Mouse (Mus musculus) embryonic facial prominence, embryonic 15.5 days (tissue): ENCODE data around the gene D430041D05Rik. TPM values are rescaled to one million over a fixed set of nuclear protein-coding genes. Genes with fewer than 3 reads are reported as not detected.

Experiments
- ATAC-seq: fragments of 200-750 bp; cut with Nextera tagmentation; 2 replicates; pipeline ENCODE4 v1.8.0; 2017; ENCODE audit warnings: low read depth, moderate TSS enrichment; ENCODE audit not compliant: insufficient number of reproducible peaks, low FRiP score, low TSS enrichment
- H3K27ac ChIP-seq: fragments of 300-500 bp; sonication (generic); replicated peaks from 2 replicates; pipeline ENCODE4 v1.5.1; 2015; ENCODE audit warnings: mild to moderate bottlenecking, inconsistent platforms
- H3K27me3 ChIP-seq: fragments of 300-500 bp; sonication (generic); 2 replicates; pipeline ENCODE4 v1.6.1; 2015; ENCODE audit warnings: inconsistent platforms
- H3K36me3 ChIP-seq: fragments of 300-500 bp; sonication (generic); 2 replicates; pipeline ENCODE4 v1.6.1; 2015; ENCODE audit warnings: mild to moderate bottlenecking, inconsistent platforms
- H3K4me1 ChIP-seq: fragments of 300-500 bp; sonication (generic); 2 replicates; pipeline ENCODE4 v1.6.1; 2015; ENCODE audit warnings: inconsistent platforms
- H3K4me2 ChIP-seq: fragments of 300-500 bp; sonication (generic); replicated peaks from 2 replicates; pipeline ENCODE4 v1.6.1; 2015; ENCODE audit warnings: mild to moderate bottlenecking, inconsistent platforms
- H3K4me3 ChIP-seq: fragments of 300-500 bp; sonication (generic); replicated peaks from 2 replicates; pipeline ENCODE4 v1.5.1; 2015; ENCODE audit warnings: mild to moderate bottlenecking, inconsistent platforms
- H3K9ac ChIP-seq: fragments of 300-500 bp; sonication (generic); 2 replicates; pipeline ENCODE4 v1.6.1; 2015; ENCODE audit warnings: inconsistent platforms
- H3K9me3 ChIP-seq: fragments of 300-500 bp; sonication (generic); replicated peaks from 2 replicates; pipeline ENCODE4 v1.6.1; 2016; ENCODE audit warnings: inconsistent platforms
- WGBS: fragments of 180-500 bp; shearing (Covaris S2); methylation state at CpG from one replicate; pipeline ENCODE4 v1.1.7; 2015; 5-methylcytosine and 5-hydroxymethylcytosine counted together
- polyA plus RNA-seq: library from polyadenylated mRNA; unstranded; fragments of >200 nt; fragmentation: Nextera tagmentation; extraction: Ambion mirVana; gene quantifications from 2 replicates; pipeline ENCODE4 v1.2.1, GENCODE M21; 2015

Gene D430041D05Rik
- polyA plus RNA-seq, 1 experiment from 2014 or later: 0.67 TPM

DNA sequence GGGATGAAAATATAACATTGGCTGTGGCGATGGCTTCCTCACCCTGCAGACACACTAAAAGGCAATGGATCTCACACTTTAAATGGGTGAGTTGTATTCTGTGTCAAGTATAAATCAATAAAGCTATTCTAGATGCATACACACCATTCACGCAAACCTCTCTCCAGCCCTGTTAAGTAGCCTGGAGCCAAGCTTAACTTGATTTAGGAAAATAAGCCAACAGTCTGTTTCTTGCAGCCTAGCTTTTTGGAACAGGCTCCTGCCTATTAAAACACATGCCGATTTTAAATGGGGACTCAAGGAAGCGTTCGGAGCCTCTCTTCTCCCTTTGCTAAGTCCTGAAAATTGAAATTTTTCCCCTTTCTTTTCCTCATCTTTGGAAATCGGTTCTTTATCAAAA is 93.2 kb downstream of the D430041D05Rik start:
- no peak overlapping the region for H3K9ac ChIP-seq
- H3K4me1 ChIP-seq: no peaks in the 10 kb centered on the region
- no peaks in the 10 kb centered on the region for H3K9me3 ChIP-seq
- no peaks in the 10 kb centered on the region for H3K36me3 ChIP-seq
- no peak overlapping the region for H3K4me3 ChIP-seq
- H3K27ac ChIP-seq: no peak overlapping the region
- ATAC-seq: no peak
- H3K4me2 ChIP-seq: no peak overlapping the region
- no peaks in the 10 kb centered on the region for H3K27me3 ChIP-seq
- 60% methylated on average over 6 of the region's 6 CpGs for WGBS

DNA sequence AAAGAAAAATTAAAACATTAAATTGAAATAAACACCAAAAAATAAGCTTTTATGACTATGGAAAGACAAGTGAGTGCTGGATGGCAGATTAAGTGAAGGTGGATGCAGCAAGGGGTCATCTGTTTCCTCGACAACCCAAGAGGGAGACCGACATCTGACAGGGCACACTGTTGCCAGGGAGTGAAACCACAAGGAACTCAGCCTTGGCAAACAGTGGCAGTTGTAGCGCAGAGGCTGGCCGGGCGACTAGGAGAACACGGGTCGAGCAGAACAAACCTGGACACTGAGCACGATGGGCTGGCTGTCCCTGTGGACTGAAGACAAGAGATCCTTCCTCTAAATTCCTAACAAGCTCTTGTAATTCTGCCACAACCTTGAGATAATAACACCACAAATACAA is 94.3 kb downstream of the D430041D05Rik start:
- Histone ChIP-seq H3K36me3 (no peaks in the 10 kb centered on the region), H3K27me3 (no peaks in the 10 kb centered on the region), H3K9me3 (no peaks in the 10 kb centered on the region), H3K4me1 (no peaks in the 10 kb centered on the region), H3K9ac (no peak overlapping the region), H3K4me3 (no peak overlapping the region), H3K4me2 (no peak overlapping the region), H3K27ac (no peak overlapping the region)
- no peak for ATAC-seq
- WGBS: 80% methylated on average over 8 of the region's 8 CpGs

DNA sequence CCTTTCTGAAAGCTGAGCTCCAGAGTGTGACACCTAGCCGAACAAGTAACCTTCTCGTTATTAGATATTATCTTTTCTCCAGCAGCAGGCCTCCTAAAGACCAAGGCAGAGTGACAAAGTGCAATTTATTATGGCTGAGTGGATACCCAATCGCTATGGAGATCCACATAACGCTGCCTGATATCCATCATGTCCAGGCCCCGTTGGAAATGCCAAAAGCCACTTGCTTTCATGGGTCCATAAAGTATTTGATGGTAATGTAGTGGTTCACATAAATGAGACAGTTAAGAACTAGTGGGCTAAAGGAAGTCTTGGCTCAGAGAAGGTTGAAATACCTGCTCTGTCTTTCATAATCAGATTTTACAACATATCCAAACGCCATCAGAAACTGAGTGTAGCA is 97.6 kb downstream of the D430041D05Rik start:
- H3K4me2 ChIP-seq: no peak overlapping the region
- WGBS: 90% methylated on average over 6 of the region's 6 CpGs

DNA sequence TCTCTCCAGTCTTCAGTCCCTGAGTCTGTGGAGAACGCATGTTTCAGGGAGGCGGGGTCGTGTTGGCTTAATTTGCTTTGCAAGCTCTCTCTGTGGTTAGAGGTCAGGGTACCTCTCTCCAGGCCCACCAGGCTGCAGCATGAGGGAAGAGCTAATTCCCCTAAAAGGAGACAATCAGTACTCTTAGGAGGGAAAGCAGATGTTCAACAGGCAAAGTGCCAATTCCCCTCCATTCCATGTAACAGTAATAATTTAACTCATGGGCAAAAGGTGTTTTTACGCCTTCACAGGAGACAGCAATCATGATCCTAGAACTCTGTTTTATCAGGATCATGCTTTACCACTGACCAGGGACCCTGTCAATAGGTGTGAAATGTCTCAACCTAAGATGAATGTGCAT is 103.7 kb downstream of the D430041D05Rik start:
- 62% methylated on average over 4 of the region's 4 CpGs for WGBS

More for the DNA sequence above, 97.6 kb downstream of the D430041D05Rik start:
- H3K4me1 ChIP-seq: no peaks in the 10 kb centered on the region
- no peak overlapping the region for H3K9ac ChIP-seq
- ATAC-seq: no peak
- H3K27ac ChIP-seq: no peak overlapping the region
- no peaks in the 10 kb centered on the region for H3K27me3 ChIP-seq
- H3K9me3 ChIP-seq: no peaks in the 10 kb centered on the region
- no peak overlapping the region for H3K4me3 ChIP-seq
- H3K36me3 ChIP-seq: no peaks in the 10 kb centered on the region

DNA sequence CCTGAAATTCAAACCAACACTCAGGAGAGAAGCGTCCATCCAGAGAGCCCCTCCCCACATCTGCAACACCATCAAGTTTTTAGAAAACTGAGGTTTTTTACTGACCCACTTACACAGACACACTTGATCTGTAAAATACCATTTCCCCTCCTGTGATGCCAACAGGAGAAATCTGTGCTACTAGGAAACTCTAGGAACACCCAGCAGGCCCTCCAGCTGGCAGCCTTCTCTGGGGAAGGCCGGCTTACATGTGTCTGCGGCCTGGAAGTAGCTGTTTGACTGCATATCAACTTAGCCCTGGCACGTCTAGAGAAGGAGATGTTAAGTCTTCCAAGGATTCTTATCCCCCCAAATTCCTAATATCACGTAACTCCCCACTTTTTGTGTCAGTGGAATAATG is 105.1 kb downstream of the D430041D05Rik start:
- no peaks in the 10 kb centered on the region for H3K36me3 ChIP-seq

More for the DNA sequence above, 103.7 kb downstream of the D430041D05Rik start:
- Histone ChIP-seq H3K4me2 (no peak overlapping the region), H3K9ac (no peak overlapping the region), H3K4me1 (0 out of 2 replicates have a peak, but pooled peaks cover 3% of the 10 kb centered on the region), H3K4me3 (no peak overlapping the region), H3K9me3 (no peaks in the 10 kb centered on the region), H3K36me3 (no peaks in the 10 kb centered on the region), H3K27me3 (no peaks in the 10 kb centered on the region), H3K27ac (no peak overlapping the region)
- no peak for ATAC-seq

DNA sequence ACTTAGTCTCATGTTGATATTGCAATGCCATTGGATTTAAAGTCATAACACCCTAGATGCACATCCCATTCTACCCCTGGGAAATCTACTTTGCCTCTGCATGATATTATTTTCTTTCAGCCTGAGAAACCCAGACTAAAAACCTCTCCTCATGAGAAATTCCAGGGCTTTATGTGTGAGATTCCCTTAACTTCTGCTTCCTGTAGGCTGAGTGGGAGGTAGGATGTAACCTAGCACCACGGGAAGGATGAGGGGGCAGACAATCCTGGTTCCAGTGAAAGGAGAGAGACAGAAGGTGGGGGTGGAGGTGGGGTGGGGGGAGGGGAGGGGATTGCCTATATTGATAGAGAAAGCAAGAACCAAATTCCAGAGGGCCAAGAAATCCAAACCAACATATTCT is 110.9 kb downstream of the D430041D05Rik start:
- H3K4me1 ChIP-seq: no peaks in the 10 kb centered on the region
- no peak overlapping the region for H3K27ac ChIP-seq
- no peak overlapping the region for H3K4me2 ChIP-seq
- no peaks in the 10 kb centered on the region for H3K36me3 ChIP-seq
- no peaks in the 10 kb centered on the region for H3K27me3 ChIP-seq
- no peak overlapping the region for H3K4me3 ChIP-seq
- WGBS: 57% methylated on average over 1 of the region's 1 CpGs
- no peaks in the 10 kb centered on the region for H3K9me3 ChIP-seq
- no peak for ATAC-seq
- no peak overlapping the region for H3K9ac ChIP-seq

More for the DNA sequence above, 105.1 kb downstream of the D430041D05Rik start:
- H3K4me3 ChIP-seq: no peak overlapping the region
- H3K4me2 ChIP-seq: no peak overlapping the region
- no peak overlapping the region for H3K9ac ChIP-seq
- no peak overlapping the region for H3K27ac ChIP-seq
- WGBS: 65% methylated on average over 5 of the region's 5 CpGs
- no peak for ATAC-seq
- H3K4me1 ChIP-seq: 0 out of 2 replicates have a peak, but pooled peaks cover 3% of the 10 kb centered on the region
- H3K9me3 ChIP-seq: no peaks in the 10 kb centered on the region
- H3K27me3 ChIP-seq: no peaks in the 10 kb centered on the region

DNA sequence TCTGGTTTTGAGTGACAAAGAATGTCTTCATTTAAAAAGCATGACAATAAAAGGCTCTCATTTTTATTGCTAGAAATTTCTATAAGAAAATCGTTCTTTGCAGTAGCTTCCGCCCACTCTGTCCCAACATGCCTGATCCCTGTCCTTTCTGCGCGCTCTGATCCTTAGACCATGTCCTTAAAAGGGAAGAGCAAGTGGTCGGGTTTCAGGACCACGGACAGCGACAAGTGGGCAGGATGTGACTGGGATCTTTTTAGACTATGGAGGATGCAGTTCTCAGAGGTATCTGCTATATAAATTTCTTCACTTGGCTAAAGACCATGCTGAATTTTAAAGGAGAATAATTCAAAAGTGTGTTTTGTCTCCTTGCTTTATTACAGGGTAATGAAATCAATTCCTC is 111.7 kb downstream of the D430041D05Rik start:
- Histone ChIP-seq H3K4me1 (no peaks in the 10 kb centered on the region), H3K36me3 (no peaks in the 10 kb centered on the region), H3K4me3 (no peak overlapping the region), H3K9ac (no peak overlapping the region), H3K4me2 (no peak overlapping the region), H3K27ac (no peak overlapping the region), H3K9me3 (no peaks in the 10 kb centered on the region), H3K27me3 (no peaks in the 10 kb centered on the region)
- no peak for ATAC-seq
- 13% methylated on average over 7 of the region's 7 CpGs for WGBS

DNA sequence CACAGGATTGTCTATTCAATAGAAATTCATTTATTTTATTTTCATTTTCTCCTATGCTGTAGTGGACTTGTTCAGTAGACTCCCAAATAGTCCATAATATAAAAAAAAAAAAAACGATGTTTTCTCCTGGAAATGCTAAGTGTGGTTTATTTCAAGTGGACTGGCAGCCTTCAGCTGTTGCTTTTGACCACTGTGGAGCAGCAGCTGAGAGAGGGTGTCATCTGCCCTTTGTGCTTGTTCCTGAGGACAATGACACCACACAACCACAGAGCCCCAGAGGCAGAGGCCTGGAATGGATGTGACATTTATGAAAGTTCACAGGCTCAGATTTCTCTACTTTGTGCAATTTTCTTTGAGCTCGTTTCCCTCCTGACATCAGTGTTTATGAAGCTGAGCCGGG is 124.0 kb downstream of the D430041D05Rik start:
- H3K4me3 ChIP-seq: no peak overlapping the region
- ATAC-seq: no peak
- no peaks in the 10 kb centered on the region for H3K4me1 ChIP-seq
- no peaks in the 10 kb centered on the region for H3K9me3 ChIP-seq
- no peak overlapping the region for H3K27ac ChIP-seq
- H3K4me2 ChIP-seq: no peak overlapping the region
- 54% methylated on average over 3 of the region's 3 CpGs for WGBS
- no peaks in the 10 kb centered on the region for H3K27me3 ChIP-seq
- no peaks in the 10 kb centered on the region for H3K36me3 ChIP-seq
- no peak overlapping the region for H3K9ac ChIP-seq

DNA sequence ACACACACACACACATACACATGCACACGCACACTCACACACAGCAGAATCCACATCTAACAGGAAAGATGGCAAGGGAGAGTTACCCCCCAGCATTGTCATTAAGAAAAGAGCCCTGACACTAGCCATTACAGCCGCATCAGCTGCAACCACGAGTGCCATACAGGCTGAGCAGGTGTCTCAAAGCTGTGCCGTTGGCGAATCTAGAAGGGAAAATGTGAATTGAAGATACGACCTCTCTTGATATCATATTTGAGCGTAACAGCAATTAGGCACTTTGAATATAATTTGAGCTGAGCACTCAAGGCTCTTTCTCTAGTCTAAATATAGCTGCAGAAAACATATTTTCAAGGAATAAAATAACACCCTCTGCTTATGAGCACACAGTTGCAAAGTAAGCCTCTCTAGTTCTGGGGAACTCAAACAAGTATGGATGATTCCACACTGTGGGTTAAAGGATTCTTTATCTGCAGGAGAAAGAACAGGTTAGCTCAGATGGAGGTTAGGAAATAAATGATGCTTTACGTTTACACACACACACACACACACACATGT is 127.3 kb downstream of the D430041D05Rik start:
- Histone ChIP-seq H3K9me3 (no peaks in the 10 kb centered on the region), H3K27me3 (no peaks in the 10 kb centered on the region), H3K4me1 (no peaks in the 10 kb centered on the region), H3K9ac (no peak overlapping the region), H3K4me3 (no peak overlapping the region), H3K27ac (no peak overlapping the region), H3K36me3 (no peaks in the 10 kb centered on the region), H3K4me2 (no peak overlapping the region)
- ATAC-seq: no peak
- WGBS: 88% methylated on average over 8 of the region's 8 CpGs

DNA sequence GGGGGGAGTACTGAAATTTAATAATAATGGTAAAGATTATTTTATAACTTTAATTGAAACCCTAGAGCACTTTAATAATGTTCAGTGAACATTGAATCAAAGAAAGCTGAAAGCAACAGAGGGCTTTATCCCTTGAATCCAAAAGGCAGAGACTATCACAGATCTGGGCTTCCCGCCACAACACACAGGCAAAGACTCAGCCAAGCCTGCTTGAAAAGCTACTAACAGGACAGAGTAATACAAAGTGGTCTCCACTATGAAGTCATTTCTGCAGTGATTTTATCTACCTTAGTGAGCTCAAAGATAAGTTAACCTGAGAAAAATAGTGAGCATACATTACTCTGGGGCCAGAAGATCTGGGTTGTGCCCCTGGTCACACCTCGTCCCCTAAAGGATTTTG is 128.0 kb downstream of the D430041D05Rik start:
- ATAC-seq: no peak
- Histone ChIP-seq H3K9ac (no peak overlapping the region), H3K36me3 (no peaks in the 10 kb centered on the region), H3K4me3 (no peak overlapping the region), H3K27me3 (no peaks in the 10 kb centered on the region), H3K4me1 (no peaks in the 10 kb centered on the region), H3K27ac (no peak overlapping the region), H3K9me3 (no peaks in the 10 kb centered on the region), H3K4me2 (no peak overlapping the region)
- 77% methylated on average over 2 of the region's 2 CpGs for WGBS

DNA sequence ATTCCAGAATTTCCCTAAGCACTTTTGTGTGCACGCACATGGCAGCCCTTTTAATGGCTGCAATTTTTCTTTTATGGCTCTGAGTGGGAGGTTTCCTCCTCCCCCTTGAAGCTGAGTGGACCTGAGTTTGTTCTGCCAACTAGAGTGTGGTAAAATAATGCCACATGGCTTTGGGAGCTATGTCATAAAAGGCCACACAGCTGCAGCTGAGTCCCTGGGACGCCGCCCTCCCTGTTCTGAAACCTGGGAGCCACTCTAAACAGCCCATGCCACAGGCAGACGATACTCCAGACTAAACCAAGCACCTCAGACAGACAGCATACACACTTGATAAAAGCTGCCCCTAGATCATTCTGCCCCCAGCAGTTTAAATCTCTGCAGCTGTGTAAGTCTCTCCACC is 143.8 kb downstream of the D430041D05Rik start:
- H3K36me3 ChIP-seq: no peaks in the 10 kb centered on the region
- H3K4me2 ChIP-seq: no peak overlapping the region
- no peaks in the 10 kb centered on the region for H3K4me1 ChIP-seq
- H3K27me3 ChIP-seq: no peaks in the 10 kb centered on the region
- WGBS: 34% methylated on average over 4 of the region's 4 CpGs
- H3K4me3 ChIP-seq: no peak overlapping the region
- ATAC-seq: 0 out of 2 replicates have a peak, but pooled peaks have one; percentile 39
- H3K9me3 ChIP-seq: no peaks in the 10 kb centered on the region
- no peak overlapping the region for H3K27ac ChIP-seq
- H3K9ac ChIP-seq: no peak overlapping the region

DNA sequence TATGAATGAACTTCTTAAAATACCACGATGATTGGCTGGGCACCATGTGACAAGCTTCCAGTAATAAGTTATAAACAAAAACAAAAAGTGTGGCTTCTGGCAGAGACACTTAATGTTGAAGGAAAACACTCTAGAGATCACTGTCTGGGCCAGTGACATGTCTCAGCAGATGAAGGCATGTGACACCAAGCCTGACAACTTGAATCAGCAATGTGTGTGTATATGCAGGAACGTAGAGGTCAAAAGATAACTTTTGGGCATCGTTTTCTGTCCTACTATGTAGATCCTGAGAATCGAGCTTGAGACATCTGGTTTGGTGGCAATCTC is 149.1 kb downstream of the D430041D05Rik start:
- H3K36me3 ChIP-seq: no peaks in the 10 kb centered on the region
- ATAC-seq: no peak
- no peak overlapping the region for H3K4me2 ChIP-seq
- 75% methylated on average over 4 of the region's 4 CpGs for WGBS
- no peaks in the 10 kb centered on the region for H3K4me1 ChIP-seq
- no peaks in the 10 kb centered on the region for H3K9me3 ChIP-seq
- H3K27me3 ChIP-seq: no peaks in the 10 kb centered on the region
- no peak overlapping the region for H3K27ac ChIP-seq
- H3K4me3 ChIP-seq: no peak overlapping the region
- H3K9ac ChIP-seq: no peak overlapping the region
